In genomic region chrX:169988571-169989218, GRCm38 (mm10) we compare ENCODE assay signal across 8 mouse cellular contexts. TPM values are rescaled to one million over a fixed set of nuclear protein-coding genes. Genes with fewer than 3 reads are reported as not detected.
A peak's percentile ranks its signal among the peaks of the same experiment; 100 is the strongest.
DNase-seq lines count a peak whose midpoint lies in the region; ATAC-seq lines count a peak whose summit lies in the region.
"Not testable (repeated sequence)": the region's sequence is repeated elsewhere in the genome, so short reads cannot be mapped to it uniquely, and the experiment has no call there.

No protein-coding gene starts in this region.

- ATAC-seq in hindbrain, embryonic 15.5 days (ENCODE audit: low FRiP score, low read depth), result peak; percentile 21; the same call in 1 of the 2 replicates

- H3K27ac ChIP-seq in hindbrain, embryonic 15.5 days (replicated peaks), result not testable (repeated sequence)

- H3K36me3 ChIP-seq in hindbrain, embryonic 15.5 days, result peaks cover 44% of the 10 kb centered on the region

- 94% methylated on average over 56 of the region's 56 CpGs for WGBS in hindbrain, embryonic 15.5 days

- not testable (repeated sequence) for H3K4me2 ChIP-seq in hindbrain, embryonic 15.5 days

- peaks cover 35% of the 10 kb centered on the region for H3K9me3 ChIP-seq in hindbrain, embryonic 15.5 days

- not testable (repeated sequence) for H3K4me1 ChIP-seq in hindbrain, embryonic 15.5 days (replicated peaks)

- not testable (repeated sequence) for H3K9ac ChIP-seq in hindbrain, embryonic 15.5 days

- DNase-seq in NIH3T3 (ENCODE audit: low read depth), result peak; percentile 48
- DNase-seq in cerebellum, postnatal 14 days, result peak; percentile 45 to 54
- DNase-seq in frontal cortex, postnatal 14 days (ENCODE audit: low spot score in 2 of 2), result peak; percentile 60 to 71
- peak; percentile 53 to 82 for DNase-seq in left cerebral cortex, adult 8-10 months (ENCODE audit: low spot score in 2 of 2)
- peak; percentile 64 to 74 for DNase-seq in lung, postnatal 4 days
- peak; percentile 29 to 41 for DNase-seq in right cerebral cortex, adult 2 months (ENCODE audit: low spot score in 2 of 2)
- DNase-seq in urinary bladder, adult 2 months (ENCODE audit: low spot score), result peak; percentile 55

- not testable (repeated sequence) for H3K27me3 ChIP-seq in hindbrain, embryonic 15.5 days

- not testable (repeated sequence) for H3K4me3 ChIP-seq in hindbrain, embryonic 15.5 days

RNA-seq across cellular contexts. Expression of gene Gm21887, which starts 20.8 kb away (rescaled TPM):
- 195 and 248 TPM in 2 replicates for polyA plus RNA-seq in hindbrain, embryonic 15.5 days (2015; fragmentation: Nextera tagmentation; extraction: Ambion mirVana)
- total RNA-seq in left cerebral cortex, adult 8-10 months (2022), result 100 to 1,000 TPM in 2 of 4 experiments, 10 to 100 TPM in 2; 64.2 to 131 (median 96.7) TPM
- 220 and 239 TPM in 2 replicates for polyA plus RNA-seq in urinary bladder, adult 2 months (2012; rRNA removed)
